Mouse (Mus musculus): ENCODE results near the gene Sept12.

Gene Sept12

GRCm38 (mm10) chr16:4997553-4997952, at the start of gene Sept12:
TSS of gene Sept12 (minus strand) at chr16:4997852.
- DNase-seq (ENCODE audit: low spot score), result no peak

DNA sequence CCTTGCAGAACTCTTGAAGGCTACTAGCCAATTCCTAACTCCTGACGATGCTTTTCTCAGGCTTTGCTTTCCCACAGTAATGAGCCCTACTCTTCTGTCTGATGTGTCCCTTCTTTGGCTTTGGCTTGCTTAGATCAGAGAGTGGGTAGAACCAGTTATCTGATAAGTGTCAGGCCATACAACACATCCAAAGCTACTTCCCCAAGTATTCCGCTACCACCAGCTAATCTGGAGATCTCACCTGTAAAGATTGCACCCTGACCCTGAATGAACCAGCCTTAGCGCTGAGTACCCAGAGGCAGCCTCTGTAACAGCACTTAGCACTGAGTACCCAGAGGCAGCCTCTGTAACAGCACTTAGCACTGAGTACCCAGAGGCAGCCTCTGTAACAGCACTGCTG, 47.7 kb upstream of the Sept12 start:
- no peak for DNase-seq (ENCODE audit: low spot score)

GRCm38 (mm10) chr16:5036649-5037234, 39.1 kb upstream of the Sept12 start:
- DNase-seq (ENCODE audit: low spot score), result no peak

- no peak for DNase-seq (ENCODE audit: low spot score)
Measured at GRCm38 (mm10) chr16:5035591-5035990, 37.9 kb upstream of the Sept12 start.

DNA sequence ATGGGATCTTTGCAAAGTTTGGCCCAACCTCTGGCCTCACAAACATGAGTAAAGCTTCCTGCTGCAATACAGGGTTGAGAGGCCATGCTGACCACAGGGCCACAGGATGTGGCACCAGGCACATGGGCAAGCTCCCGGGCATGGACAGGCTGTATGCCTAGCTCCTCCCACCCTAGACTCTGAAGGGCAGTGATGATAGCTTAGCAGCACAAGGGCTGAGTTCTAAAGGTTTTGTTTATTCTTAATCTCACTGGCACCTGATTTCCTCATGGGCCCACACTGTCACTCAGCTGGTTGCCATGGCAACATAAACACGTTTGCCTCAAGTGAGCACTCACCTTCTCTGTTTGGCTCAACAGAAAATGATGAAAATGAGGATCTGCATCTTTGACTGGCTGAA, 32.2 kb upstream of the Sept12 start:
- no peak for DNase-seq (ENCODE audit: low spot score)

- no peak for DNase-seq (ENCODE audit: low spot score)
Measured at GRCm38 (mm10) chr16:5024021-5024420, 26.4 kb upstream of the Sept12 start.

DNA sequence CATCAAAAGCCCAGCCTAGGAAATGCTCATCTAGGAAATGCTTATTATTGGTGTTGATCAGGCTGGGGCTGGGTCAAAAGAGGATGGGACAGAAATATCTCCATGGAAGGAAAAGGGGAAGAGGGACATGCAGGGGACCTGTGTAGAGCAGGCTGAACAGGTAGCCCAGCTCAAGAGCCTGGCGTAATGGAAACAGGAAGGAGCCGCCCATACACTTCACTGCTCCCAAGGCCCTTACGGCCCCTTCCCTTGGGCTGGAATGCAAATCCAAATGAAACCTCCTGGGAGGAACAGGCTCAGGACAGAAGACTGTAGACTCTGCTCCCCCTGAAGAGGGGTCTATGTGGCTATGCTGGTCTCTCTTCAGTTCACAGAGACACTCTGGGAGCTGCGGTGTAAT, 16.9 kb upstream of the Sept12 start:
- no peak for DNase-seq (ENCODE audit: low spot score)

DNA sequence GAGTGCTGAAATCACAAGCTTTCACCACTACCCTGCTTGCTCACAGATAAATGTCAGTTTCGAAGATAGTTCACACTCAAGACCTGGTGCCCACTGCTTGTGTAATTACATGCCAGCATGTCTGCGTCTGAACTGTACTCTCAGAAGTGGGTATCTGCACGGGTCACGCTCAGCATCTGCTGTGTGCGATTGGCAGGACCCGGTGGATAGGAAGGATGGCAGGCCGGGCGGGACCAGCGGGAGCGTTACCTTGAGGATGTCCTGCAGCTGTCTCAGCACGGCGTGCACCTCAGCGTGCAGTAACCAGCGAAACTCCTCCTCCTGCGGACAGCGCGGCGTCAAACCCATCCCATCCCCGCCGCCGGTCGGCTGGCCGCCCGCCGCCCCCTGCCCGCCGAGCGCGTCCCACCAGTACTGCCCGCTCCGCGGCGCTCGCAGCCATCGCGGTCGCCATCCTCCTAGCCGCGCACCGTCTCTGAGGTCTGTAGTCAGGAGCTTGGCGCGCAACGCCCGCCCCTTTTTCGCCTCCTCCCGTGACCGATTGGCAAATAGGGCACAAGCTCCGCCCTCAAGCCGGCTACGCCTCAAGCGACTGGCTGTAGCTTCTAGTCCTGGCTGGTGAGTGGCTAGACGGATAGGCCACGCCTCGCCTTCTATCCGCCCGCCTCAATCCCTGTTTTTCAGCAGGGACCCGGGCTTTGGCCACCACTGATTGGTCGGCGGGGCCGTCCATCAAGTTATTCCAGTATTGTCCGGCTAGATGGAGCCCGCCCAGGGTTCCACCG, 15.6 kb upstream of the Sept12 start, which contains the start of gene Rogdi:
TSS of gene Rogdi (minus strand) at position 500 of the 785 bp plus-strand sequence.
- DNase-seq (ENCODE audit: low spot score), result peak; percentile 100

DNA sequence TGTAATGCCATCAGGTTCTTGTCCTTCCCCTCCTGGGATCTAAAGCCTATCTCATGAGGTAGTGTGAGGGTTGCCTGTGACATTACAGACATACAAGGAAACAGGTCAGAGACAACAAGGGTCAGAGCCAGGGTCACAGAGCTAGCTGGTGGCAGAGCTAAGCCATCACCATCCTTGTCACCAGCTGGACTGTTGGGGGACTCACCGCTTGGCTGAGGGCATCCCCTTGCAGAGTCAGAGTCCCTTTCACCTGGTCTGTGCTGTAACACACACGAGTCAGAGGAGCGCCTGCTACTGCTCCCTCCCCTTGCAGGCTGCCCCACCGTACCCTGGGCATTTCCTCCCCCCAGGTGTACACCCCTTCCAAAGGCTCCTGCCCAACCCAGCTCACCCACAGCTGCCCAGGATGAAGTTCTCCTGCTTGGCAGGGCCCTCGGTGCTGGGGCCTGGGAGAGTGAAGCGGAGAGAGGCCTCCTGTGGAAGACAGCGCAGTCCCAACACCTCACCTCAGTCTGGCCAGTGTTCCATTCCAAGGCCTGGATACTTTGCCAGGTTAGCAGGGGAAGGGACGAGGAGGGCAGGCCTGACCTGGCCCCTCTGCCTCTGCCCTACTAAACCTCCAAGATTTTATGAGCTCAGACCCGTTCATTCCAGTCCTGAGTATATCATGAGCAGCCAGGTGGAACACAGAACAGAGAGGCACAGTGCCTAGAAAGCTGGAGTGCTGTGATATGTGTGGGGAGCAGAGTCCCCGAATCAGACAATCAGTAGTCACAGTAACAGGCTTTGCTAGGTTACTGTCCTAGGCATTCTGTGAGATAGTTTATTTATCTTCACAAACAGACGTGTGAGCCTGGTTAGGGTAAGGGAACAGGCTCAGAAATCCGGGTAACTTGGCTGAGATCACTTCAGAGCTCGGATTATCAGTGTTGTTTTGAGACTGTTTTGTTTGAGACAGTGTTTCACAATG, 14.7 kb upstream of the Sept12 start:
- no peak for DNase-seq (ENCODE audit: low spot score)

GRCm38 (mm10) chr16:5011285-5011684, 13.6 kb upstream of the Sept12 start:
- DNase-seq (ENCODE audit: low spot score), result no peak

- peak; percentile 18 for DNase-seq (ENCODE audit: low spot score)
Measured at GRCm38 (mm10) chr16:5010371-5010935, 12.8 kb upstream of the Sept12 start.

DNA sequence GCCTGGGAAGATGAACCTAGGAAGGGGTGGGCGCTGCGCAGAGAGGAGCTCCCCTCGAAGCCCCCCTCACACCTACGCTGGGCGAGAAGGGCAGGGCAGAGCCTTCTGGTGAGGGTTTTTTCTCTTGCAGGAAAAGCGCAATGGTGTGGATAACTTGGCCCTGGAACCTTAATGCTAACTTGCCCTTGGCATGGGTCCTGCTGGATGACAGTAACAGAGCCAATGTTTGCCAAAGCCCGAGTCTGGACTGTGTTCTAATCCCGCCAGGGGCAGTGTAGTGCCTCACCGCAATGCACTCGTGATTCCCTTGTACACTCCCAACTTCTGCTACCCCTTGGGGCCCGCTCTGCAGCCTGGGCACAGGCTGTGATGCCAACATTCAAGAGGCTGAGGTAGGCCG, 10.4 kb upstream of the Sept12 start:
- peak; percentile 35 for DNase-seq (ENCODE audit: low spot score)

DNA sequence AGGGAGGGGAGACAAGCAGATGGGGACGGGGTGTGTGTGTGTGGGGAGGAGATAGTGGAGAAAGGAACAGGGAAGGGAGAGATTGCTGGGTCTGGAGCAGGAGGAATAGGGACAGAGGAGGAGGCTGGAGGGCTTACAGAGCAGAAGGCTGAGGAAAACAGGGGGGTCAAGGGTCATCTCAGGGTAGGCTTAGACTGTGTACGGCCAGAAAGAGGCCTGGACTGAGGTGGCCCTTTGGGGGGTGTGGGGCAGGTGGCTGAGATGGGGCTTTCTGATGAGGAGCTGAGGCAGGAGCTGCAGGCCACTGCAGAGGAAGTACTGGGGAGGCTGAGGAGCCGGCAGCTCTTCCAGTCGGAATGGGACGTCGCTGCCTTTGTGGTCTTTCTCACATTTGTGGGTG, 9.8 kb upstream of the Sept12 start:
- no peak for DNase-seq (ENCODE audit: low spot score)

DNA sequence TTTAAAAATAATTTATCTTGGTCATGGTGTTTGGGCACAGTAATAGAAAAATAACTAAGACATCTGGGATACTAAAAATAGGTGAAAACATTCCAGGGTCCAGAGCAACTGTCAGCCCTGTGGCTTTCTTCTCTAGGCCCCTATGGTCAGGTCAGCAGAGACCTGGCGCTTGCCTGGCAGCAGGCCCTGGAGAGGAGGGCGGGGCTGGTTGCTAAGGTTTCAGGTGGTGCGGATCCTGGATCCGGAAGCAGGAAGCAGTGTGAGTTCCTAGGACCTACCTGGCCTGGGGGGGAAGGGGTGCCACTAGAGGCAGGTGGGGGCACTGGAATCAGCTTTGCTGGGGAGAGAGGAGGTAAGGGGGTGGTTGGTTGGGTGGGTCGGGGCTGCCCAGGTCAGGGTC, 9.4 kb upstream of the Sept12 start, which contains the start of gene Smim22:
TSS of gene Smim22 (plus strand) at position 222 of the 400 bp plus-strand sequence.
- no peak for DNase-seq (ENCODE audit: low spot score)

DNA sequence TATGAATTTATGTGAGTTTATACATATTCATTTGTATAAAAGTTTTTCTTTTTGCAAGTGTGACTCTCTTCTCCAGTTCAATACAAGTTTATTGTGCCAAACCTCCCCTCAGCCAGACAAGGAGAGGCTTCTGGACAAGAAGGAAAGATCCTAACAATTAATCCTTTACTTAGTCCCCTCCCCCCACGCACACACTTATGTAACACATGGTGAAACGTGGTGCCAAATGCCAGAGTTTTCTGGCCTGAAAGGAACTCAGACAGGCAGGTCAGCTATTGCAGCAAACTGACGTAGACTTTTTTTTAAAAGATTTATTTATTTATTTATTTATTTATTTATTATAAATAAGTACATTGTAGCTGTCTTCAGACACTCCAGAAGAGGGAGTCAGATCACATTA, 3.0 kb upstream of the Sept12 start:
- peak; percentile 75 for DNase-seq (ENCODE audit: low spot score)

- DNase-seq (ENCODE audit: low spot score), result no peak
Measured at GRCm38 (mm10) chr16:4998984-4999383, 1.3 kb upstream of the Sept12 start.

DNA sequence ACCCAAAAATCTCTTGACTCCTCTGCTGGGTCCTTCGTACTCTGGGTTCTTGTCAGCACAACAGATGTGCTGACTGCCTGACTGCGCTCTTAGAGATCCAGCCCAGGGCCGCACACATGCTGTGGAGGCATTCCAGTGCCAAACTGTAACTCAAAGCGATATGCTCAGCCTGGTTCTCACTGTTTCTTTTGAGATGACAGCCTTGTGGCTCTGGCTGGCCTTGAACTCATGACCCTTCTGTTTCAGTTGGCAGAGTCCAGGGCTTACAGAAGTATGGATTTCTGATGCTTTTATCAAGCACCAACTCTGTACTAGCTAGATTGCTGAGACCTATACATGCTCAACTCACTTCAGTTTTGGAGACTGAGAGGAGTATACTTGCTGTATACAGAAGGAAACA, 4.4 kb downstream of the Sept12 start:
- DNase-seq (ENCODE audit: low spot score), result no peak

DNA sequence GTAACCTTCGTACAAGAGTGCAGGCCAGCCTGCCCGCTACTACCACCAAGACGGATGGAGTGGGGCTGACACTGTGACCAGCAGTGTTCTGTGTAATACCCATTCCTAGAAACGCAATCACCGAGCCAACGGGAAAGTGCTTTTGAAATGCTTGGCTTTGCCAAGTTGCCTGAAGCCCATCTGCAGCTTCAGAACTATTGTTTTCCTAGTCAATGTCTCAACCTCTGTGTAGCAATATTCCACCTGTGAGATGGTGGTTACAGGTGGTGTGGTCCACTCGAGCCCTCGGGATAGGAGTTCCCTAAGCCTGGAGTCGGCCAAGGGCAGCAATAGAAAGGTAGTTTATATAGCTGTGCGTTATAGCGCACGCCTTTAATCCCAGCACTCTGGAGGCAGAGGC, 12.9 kb downstream of the Sept12 start:
- DNase-seq (ENCODE audit: low spot score), result no peak

DNA sequence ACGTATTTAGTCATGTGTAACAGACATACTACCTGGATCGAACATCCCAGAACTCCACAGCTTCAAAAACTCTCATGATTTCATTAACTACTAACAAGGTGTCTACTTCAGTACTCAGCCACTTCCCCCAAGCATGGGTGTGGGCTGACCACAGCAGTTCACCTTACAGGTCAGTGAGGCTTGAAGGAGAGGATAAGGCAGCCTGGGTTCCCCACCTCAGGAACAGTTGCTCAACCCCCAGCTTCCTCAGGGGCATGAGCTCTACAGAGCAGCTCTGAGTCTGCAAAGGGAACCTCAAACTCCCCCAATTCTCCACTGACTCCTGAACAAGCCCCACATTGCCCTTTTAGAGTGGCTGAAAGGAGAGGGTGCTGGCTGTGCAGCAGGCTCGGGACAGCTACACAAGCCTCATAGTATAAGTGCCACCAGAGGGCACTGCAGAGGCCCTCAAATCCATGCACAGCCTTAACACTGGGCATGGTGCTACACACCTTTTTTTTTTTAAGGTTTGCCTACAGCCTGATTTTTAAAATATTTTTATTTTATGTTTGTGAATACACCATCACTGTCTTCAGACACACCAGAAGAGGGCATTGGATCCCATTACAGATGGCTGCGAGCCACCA, 17.8 kb downstream of the Sept12 start:
- peak; percentile 74 for DNase-seq (ENCODE audit: low spot score)

GRCm38 (mm10) chr16:4978275-4979051, 19.2 kb downstream of the Sept12 start:
- no peak for DNase-seq (ENCODE audit: low spot score)

DNA sequence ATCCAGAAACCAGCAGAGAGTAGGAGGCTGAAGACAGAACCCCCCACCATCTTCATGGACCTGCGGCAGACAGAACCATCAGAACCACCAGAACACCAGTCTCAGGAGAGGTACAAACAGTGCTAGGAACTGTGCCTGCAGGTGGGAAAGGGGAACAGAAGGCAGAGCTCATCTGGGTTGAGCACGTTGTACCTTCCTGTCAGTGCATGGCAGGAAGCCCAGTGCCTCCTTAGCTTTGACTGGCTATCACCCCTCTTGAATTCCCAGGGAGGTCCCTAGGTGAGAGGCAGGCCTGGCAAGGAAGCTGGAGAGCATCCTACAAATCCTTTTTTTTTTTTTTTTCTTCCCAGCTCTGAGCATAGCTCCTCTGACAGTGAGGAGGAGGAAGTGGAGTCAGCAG, 21.5 kb downstream of the Sept12 start:
- no peak for DNase-seq (ENCODE audit: low spot score)
